Mouse (Mus musculus) CH12.LX (cell line): ENCODE measurements around the gene Sh3d21. TPM values are rescaled to one million over a fixed set of nuclear protein-coding genes. Genes with fewer than 3 reads are reported as not detected.

Experiments used
- DNase-seq: peaks from one replicate; pipeline ENCODE4 v3.0.0-alpha.2; 2013; ENCODE audit errors: extremely low read depth
- H3K27ac ChIP-seq: 2 replicates; pipeline ENCODE4 v1.5.1; 2012; ENCODE audit warnings: low read depth, mild to moderate bottlenecking, control low read depth, moderate library complexity; ENCODE audit not compliant: insufficient read depth
- H3K27me3 ChIP-seq: replicated peaks from 2 replicates; pipeline ENCODE3; 2012; ENCODE audit warnings: inconsistent platforms
- H3K36me3 ChIP-seq, 2 experiments: replicated peaks in 1 of 2; 2 replicates each; pipeline versions ENCODE3 to v1.6.1; 2012; ENCODE audit warnings: inconsistent platforms in 1 of 2, low read length in 1 of 2, mild to moderate bottlenecking in 1 of 2, mixed read lengths in 1 of 2, moderate library complexity in 1 of 2; ENCODE audit not compliant: control insufficient read depth in 1 of 2, insufficient read depth in 1 of 2
- H3K4me1 ChIP-seq, 2 experiments: 2 replicates each; pipeline ENCODE4 v1.6.1; 2012; ENCODE audit warnings: inconsistent platforms in 1 of 2, moderate library complexity in 1 of 2; ENCODE audit not compliant: insufficient read depth in 2 of 2, control insufficient read depth in 1 of 2
- H3K4me2 ChIP-seq: 2 replicates; pipeline ENCODE4 v1.6.1; 2012; ENCODE audit warnings: low read depth, mild to moderate bottlenecking, control low read depth; ENCODE audit not compliant: poor library complexity, insufficient read depth, severe bottlenecking
- H3K4me3 ChIP-seq, 3 experiments: fragments of 150-350 bp in 1 of 3; sonication (generic) in 1 of 3; replicated peaks in 1 of 3; 2 replicates each; pipeline versions ENCODE3 to v1.5.1; 2011 to 2012; ENCODE audit warnings: low read depth in 2 of 3, low read length in 2 of 3, mild to moderate bottlenecking in 2 of 3, moderate library complexity in 2 of 3, control low read depth in 1 of 3, improper control_type of control experiment in 1 of 3, inconsistent platforms in 1 of 3, mixed read lengths in 1 of 3; ENCODE audit not compliant: poor library complexity in 1 of 3
- H3K79me2 ChIP-seq: replicated peaks from 2 replicates; pipeline ENCODE4 v1.6.1; 2012; ENCODE audit warnings: mild to moderate bottlenecking, moderate library complexity; ENCODE audit not compliant: control insufficient read depth, poor library complexity, insufficient read depth, severe bottlenecking; ENCODE audit errors: extremely low read depth
- H3K9ac ChIP-seq: 2 replicates; pipeline ENCODE4 v1.6.1; 2012; ENCODE audit warnings: low read depth, mild to moderate bottlenecking, control low read depth, moderate library complexity; ENCODE audit not compliant: insufficient read depth
- H3K9me3 ChIP-seq: replicated peaks from 2 replicates; pipeline ENCODE3; 2012; ENCODE audit warnings: low read length, inconsistent platforms, mixed read lengths
- CTCF ChIP-seq, 2 experiments: IDR thresholded peaks in 1 of 2; conservative IDR thresholded peaks in 1 of 2; 2 replicates each; pipeline ENCODE4 v1.5.1; 2011 to 2012; ENCODE audit warnings: low read depth in 2 of 2, low read length in 2 of 2, improper control_type of control experiment in 1 of 2, inconsistent platforms in 1 of 2, mild to moderate bottlenecking in 1 of 2, moderate library complexity in 1 of 2
- ELF1 ChIP-seq: IDR thresholded peaks from 2 replicates; pipeline ENCODE4 v1.6.1; 2014; ENCODE audit warnings: low read depth, mild to moderate bottlenecking, inconsistent platforms, low read length, improper control_type of control experiment
- ETS1 ChIP-seq: conservative IDR thresholded peaks from 2 replicates; pipeline ENCODE4 v1.6.1; 2012; ENCODE audit warnings: low read depth, mild to moderate bottlenecking, inconsistent platforms, low read length, improper control_type of control experiment, moderate library complexity
- IRF4 ChIP-seq: IDR thresholded peaks from 2 replicates; pipeline ENCODE4 v1.6.1; 2014; ENCODE audit warnings: low read depth, mild to moderate bottlenecking, inconsistent platforms, low read length, improper control_type of control experiment
- JUN ChIP-seq: IDR thresholded peaks from 2 replicates; pipeline ENCODE4 v1.6.1; 2011; ENCODE audit warnings: low read depth, mild to moderate bottlenecking, low read length, improper control_type of control experiment, moderate library complexity; ENCODE audit not compliant: insufficient read depth
- MAFK ChIP-seq: IDR thresholded peaks from 2 replicates; pipeline ENCODE4 v1.6.1; 2011; ENCODE audit warnings: low read length, improper control_type of control experiment; ENCODE audit not compliant: insufficient replicate concordance
- MAX ChIP-seq: IDR thresholded peaks from 2 replicates; pipeline ENCODE4 v1.6.1; 2011; ENCODE audit warnings: low read length, improper control_type of control experiment
- NELFE ChIP-seq: IDR thresholded peaks from 2 replicates; pipeline ENCODE4 v1.6.1; 2011; ENCODE audit warnings: low read depth, low read length, improper control_type of control experiment
- PAX5 ChIP-seq: IDR thresholded peaks from 2 replicates; pipeline ENCODE4 v1.6.1; 2012; ENCODE audit warnings: low read length, inconsistent platforms, mixed read lengths
- RAD21 ChIP-seq: IDR thresholded peaks from 2 replicates; pipeline ENCODE4 v1.6.1; 2011; ENCODE audit warnings: low read depth, mild to moderate bottlenecking, low read length, improper control_type of control experiment, moderate library complexity
- SMC3 ChIP-seq: IDR thresholded peaks from 2 replicates; pipeline ENCODE4 v1.6.1; 2011; ENCODE audit warnings: low read depth, low read length, improper control_type of control experiment
- TCF12 ChIP-seq: IDR thresholded peaks from 2 replicates; pipeline ENCODE4 v1.6.1; 2014; ENCODE audit warnings: low read depth, mild to moderate bottlenecking, inconsistent platforms, low read length, improper control_type of control experiment
- USF1 ChIP-seq: IDR thresholded peaks from 2 replicates; pipeline ENCODE4 v1.6.1; 2014; ENCODE audit warnings: low read depth, mild to moderate bottlenecking, inconsistent platforms, low read length, improper control_type of control experiment
- dilution Hi-C: fragments of 300-500 bp; cut with MboI; formaldehyde crosslinking; loops from 2 replicates; pipeline ENCODE4 v1.14.3; 2020; ENCODE audit warnings: low sequenced_read_pairs; ENCODE audit not compliant: extremely low pct_unique_long_range_greater_than_20kb, extremely low pct_ligation_motif_present
- in situ Hi-C: fragments of 300-500 bp; cut with MboI; formaldehyde crosslinking; loops from 3 replicates; pipeline ENCODE4 v1.14.3; 2019; ENCODE audit warnings: low sequenced_read_pairs, low pct_ligation_motif_present, low pct_unique_long_range_greater_than_20kb, mixed read lengths
- polyA plus RNA-seq: library from polyadenylated mRNA; unstranded; fragments of >175 nt; gene quantifications from 2 replicates; pipeline ENCODE4 v1.2.1, GENCODE M21; 2012; ENCODE audit warnings: low read depth; ENCODE audit not compliant: insufficient read length
- total RNA-seq, 2 experiments: library from RNA; depleted of rRNA; stranded (reverse); fragments of 300-350 nt in 1 of 2; fragments of >200 nt in 1 of 2; gene quantifications; 2 replicates each; pipeline ENCODE4 v1.2.3; 2012 to 2014

The Sh3d21 gene
- total and polyA plus RNA-seq, 3 experiments: 0.21 to 0.46 (median 0.35) TPM

GRCm38 (mm10) chr4:126157562-126157961 lies 5.7 kb downstream of the Sh3d21 start:
- no peak for DNase-seq
- no peaks in the 10 kb centered on the region for H3K79me2 ChIP-seq
- no peak overlapping the region for H3K4me3 ChIP-seq
- no peaks in the 10 kb centered on the region for H3K27me3 ChIP-seq
- no peak overlapping the region for H3K27ac ChIP-seq
- H3K4me1 ChIP-seq: no peaks in the 10 kb centered on the region
- dilution Hi-C loops (no loop called here), in situ Hi-C loops (no loop called here)
- no peaks in the 10 kb centered on the region for H3K9me3 ChIP-seq
- H3K9ac ChIP-seq: no peak overlapping the region
- H3K4me2 ChIP-seq: no peak overlapping the region
- peaks cover 0 to 67% of the 10 kb centered on the region in 2 experiments for H3K36me3 ChIP-seq
- TF ChIP-seq RAD21 (peak; percentile 24), CTCF (conservative IDR thresholded peaks at IDR 0.05 in 1 of 2, IDR thresholded peaks at IDR 0.05 in 1 of 2; ENCODE audit: low read depth in 2 of 2, low read length in 2 of 2) (peak; percentile 14 to 45; a peak in 3 of 4 replicates), SMC3 (0 out of 2 replicates have a peak, but pooled peaks have one; percentile 32), USF1 (no peak)

GRCm38 (mm10) chr4:126156617-126157016 lies 6.7 kb downstream of the Sh3d21 start:
- dilution Hi-C loops: no loop called here
- peak; percentile 21 for DNase-seq
- no peaks in the 10 kb centered on the region for H3K9me3 ChIP-seq

GRCm38 (mm10) chr4:126155869-126156268 lies 7.4 kb downstream of the Sh3d21 start:
- H3K9me3 ChIP-seq: no peaks in the 10 kb centered on the region
- H3K27me3 ChIP-seq: no peaks in the 10 kb centered on the region
- dilution Hi-C loops (no loop called here), in situ Hi-C loops (no loop called here)
- no peak overlapping the region for H3K9ac ChIP-seq
- H3K4me1 ChIP-seq: no peaks in the 10 kb centered on the region
- no peak overlapping the region for H3K27ac ChIP-seq
- H3K36me3 ChIP-seq: peaks cover 0 to 70% of the 10 kb centered on the region in 2 experiments
- no peaks in the 10 kb centered on the region for H3K79me2 ChIP-seq
- TF ChIP-seq ELF1: no peak
- TF ChIP-seq RAD21: no peak
- TF ChIP-seq MAX: no peak
- TF ChIP-seq SMC3: no peak
- TF ChIP-seq IRF4: no peak
- no peak for TF ChIP-seq TCF12
- no peak for TF ChIP-seq ETS1
- no peak overlapping the region for H3K4me2 ChIP-seq
- DNase-seq: no peak
- H3K4me3 ChIP-seq: no peak overlapping the region

More at GRCm38 (mm10) chr4:126156617-126157016, 6.7 kb downstream of the Sh3d21 start:
- H3K36me3 ChIP-seq: peaks cover 0 to 67% of the 10 kb centered on the region in 2 experiments
- no peaks in the 10 kb centered on the region for H3K27me3 ChIP-seq
- H3K79me2 ChIP-seq: no peaks in the 10 kb centered on the region
- no peak overlapping the region for H3K4me3 ChIP-seq
- H3K4me1 ChIP-seq: no peaks in the 10 kb centered on the region
- no peak overlapping the region for H3K9ac ChIP-seq
- in situ Hi-C loops: no loop called here
- TF ChIP-seq NELFE (0 out of 2 replicates have a peak, but pooled peaks have one; percentile 24), CTCF (conservative IDR thresholded peaks at IDR 0.05 in 1 of 2, IDR thresholded peaks at IDR 0.05 in 1 of 2; ENCODE audit: low read depth in 2 of 2, low read length in 2 of 2) (peak; percentile 61 to 85), MAFK (no peak), USF1 (no peak), SMC3 (peak; percentile 39), JUN (no peak), PAX5 (no peak)
- H3K4me2 ChIP-seq: no peak overlapping the region
- no peak overlapping the region for H3K27ac ChIP-seq
